Mouse (Mus musculus): ENCODE measurements around the gene Acmsd. TPM values are rescaled to one million over a fixed set of nuclear protein-coding genes. Genes with fewer than 3 reads are reported as not detected.

Gene Acmsd
- total and polyA plus RNA-seq, 2 experiments from 2014 or later = not detected

DNA sequence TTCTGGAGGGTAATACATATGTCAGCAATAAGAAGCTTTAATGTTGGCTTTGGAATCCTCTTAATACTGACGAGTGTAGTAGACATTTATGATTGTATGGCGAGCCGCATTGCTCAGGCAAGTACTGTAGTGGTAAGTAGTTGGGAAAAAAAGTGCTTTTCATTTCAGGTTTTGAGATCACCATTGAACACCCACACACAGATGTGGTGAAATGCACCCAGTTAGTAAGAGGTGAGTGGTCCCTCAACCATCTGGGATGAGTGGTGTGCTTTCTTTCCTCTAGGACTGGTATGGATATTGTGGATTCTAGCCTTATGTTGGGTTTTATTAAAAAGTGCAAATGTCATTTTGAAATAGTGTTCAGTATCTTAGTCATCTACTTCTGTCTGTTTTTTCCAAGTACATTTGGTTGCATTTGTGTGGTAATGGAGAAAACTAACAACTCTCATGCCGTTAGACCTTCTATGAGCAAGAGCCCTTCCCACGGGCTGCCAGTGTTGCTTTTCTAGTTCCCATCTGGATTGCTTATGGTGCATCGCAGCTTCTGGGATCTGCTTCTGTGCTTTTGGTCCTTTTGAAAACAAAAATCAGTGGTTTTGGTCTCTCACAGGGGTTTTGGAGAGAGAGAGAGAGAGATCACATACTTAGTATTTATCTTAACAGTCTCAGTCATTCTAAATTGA, 66.0 kb downstream of the Acmsd start:
- Histone ChIP-seq H3K36me3 (ENCODE audit: insufficient read depth, low read length) (0 out of 2 replicates have a peak, but pooled peaks cover 4% of the 10 kb centered on the region), H3K4me1 (ENCODE audit: insufficient read depth, low read length) (no peaks in the 10 kb centered on the region), H3K4me3 (ENCODE audit: low read depth, low read length) (no peak overlapping the region), H3K27ac (ENCODE audit: low read depth, low read length) (no peak overlapping the region), H3K9me3 (ENCODE audit: low read length) (no peaks in the 10 kb centered on the region), H3K4me2 (ENCODE audit: low read depth, low read length, poor library complexity, severe bottlenecking) (no peak overlapping the region), H3K27me3 (ENCODE audit: insufficient read depth, low read length) (no peaks in the 10 kb centered on the region), H3K9ac (replicated peaks; ENCODE audit: low read length, poor library complexity, severe bottlenecking) (no peak overlapping the region)
- no peak for TF ChIP-seq CTCF (IDR thresholded peaks at IDR 0.05)
- ATAC-seq (ENCODE audit: low FRiP score) (no peak), DNase-seq (ENCODE audit: low spot score) (no peak)
- WGBS = 89% methylated on average over 6 of the region's 6 CpGs

DNA sequence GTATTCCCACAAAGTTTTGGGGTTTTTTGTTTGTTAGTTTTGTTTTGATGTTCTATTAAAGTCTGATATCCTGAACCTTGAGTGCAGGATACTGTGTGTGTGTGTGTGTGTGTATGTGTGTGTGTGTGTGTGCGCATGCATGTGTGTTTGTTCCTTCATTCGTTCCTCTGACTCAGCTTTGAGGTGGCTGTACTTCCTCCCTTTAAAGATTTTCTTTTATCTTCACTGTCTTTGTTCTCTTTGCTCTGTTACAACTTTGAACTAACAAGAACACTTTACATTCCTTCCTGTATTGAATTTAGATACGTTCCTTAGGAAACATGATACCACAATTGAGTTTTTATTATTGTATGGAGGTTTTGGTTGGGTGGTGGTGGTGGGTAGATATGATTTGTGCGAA, 67.1 kb downstream of the Acmsd start:
- no peak overlapping the region for H3K27ac ChIP-seq (ENCODE audit: low read depth, low read length)
- H3K4me2 ChIP-seq (ENCODE audit: low read depth, low read length, poor library complexity, severe bottlenecking) = no peak overlapping the region
- WGBS = 74% methylated on average over 4 of the region's 4 CpGs
- no peak for DNase-seq (ENCODE audit: low spot score)
- H3K4me3 ChIP-seq (ENCODE audit: low read depth, low read length) = no peak overlapping the region
- no peaks in the 10 kb centered on the region for H3K9me3 ChIP-seq (ENCODE audit: low read length)
- no peaks in the 10 kb centered on the region for H3K4me1 ChIP-seq (ENCODE audit: insufficient read depth, low read length)
- no peaks in the 10 kb centered on the region for H3K27me3 ChIP-seq (ENCODE audit: insufficient read depth, low read length)
- no peak for ATAC-seq (ENCODE audit: low FRiP score)
- TF ChIP-seq CTCF (IDR thresholded peaks at IDR 0.05) = no peak
- H3K9ac ChIP-seq (replicated peaks; ENCODE audit: low read length, poor library complexity, severe bottlenecking) = no peak overlapping the region
- 0 out of 2 replicates have a peak, but pooled peaks cover 4% of the 10 kb centered on the region for H3K36me3 ChIP-seq (ENCODE audit: insufficient read depth, low read length)

DNA sequence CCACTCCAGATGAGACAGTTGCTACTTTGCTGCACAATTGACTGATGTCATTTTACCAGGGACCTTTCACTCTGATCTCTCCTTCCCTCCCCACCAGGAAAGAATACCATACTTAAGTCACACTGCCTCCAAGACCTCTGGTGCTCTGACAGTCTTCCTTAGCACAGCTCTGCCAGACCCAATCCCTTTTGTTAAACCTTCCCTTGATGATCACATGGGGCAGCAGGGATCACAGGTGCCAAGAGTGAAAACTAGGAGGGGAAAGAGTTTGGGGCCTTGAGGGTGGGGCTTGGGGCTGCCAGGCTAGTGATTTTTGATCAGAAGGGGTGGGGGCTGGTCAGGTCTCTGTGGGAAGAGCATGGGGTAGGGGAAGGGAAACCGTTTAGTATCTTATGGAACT, 67.5 kb downstream of the Acmsd start:
- no peak for TF ChIP-seq CTCF (IDR thresholded peaks at IDR 0.05)
- DNase-seq (ENCODE audit: low spot score) (no peak), ATAC-seq (ENCODE audit: low FRiP score) (no peak)
- Histone ChIP-seq H3K27ac (ENCODE audit: low read depth, low read length) (no peak overlapping the region), H3K27me3 (ENCODE audit: insufficient read depth, low read length) (no peaks in the 10 kb centered on the region), H3K4me2 (ENCODE audit: low read depth, low read length, poor library complexity, severe bottlenecking) (no peak overlapping the region), H3K9ac (replicated peaks; ENCODE audit: low read length, poor library complexity, severe bottlenecking) (no peak overlapping the region), H3K9me3 (ENCODE audit: low read length) (no peaks in the 10 kb centered on the region), H3K4me1 (ENCODE audit: insufficient read depth, low read length) (no peaks in the 10 kb centered on the region), H3K4me3 (ENCODE audit: low read depth, low read length) (no peak overlapping the region), H3K36me3 (ENCODE audit: insufficient read depth, low read length) (0 out of 2 replicates have a peak, but pooled peaks cover 6% of the 10 kb centered on the region)
- 75% methylated on average over 1 of the region's 1 CpGs for WGBS

DNA sequence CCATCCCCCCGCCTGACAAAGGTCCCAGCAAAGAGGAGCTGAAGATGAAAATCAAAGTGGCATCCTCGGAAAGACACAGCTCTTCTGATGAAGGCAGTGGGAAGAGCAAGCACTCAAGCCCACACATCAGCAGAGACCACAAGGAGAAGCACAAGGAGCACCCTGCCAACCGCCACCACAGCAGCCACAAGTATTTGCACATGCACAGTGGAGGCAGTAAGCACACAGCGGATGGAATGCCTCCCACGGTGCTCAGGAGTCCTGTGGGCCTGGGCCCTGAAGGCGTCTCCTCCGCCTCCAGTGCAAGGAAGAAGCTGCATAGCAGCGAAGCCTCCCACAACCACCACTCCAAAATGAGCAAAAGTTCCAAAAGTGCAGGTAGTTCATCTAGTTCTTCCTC, 73.7 kb downstream of the Acmsd start:
- no peak for TF ChIP-seq CTCF (IDR thresholded peaks at IDR 0.05)
- ATAC-seq (ENCODE audit: low FRiP score) (no peak), DNase-seq (ENCODE audit: low spot score) (no peak)
- H3K4me1 ChIP-seq (ENCODE audit: insufficient read depth, low read length) = no peaks in the 10 kb centered on the region
- H3K4me3 ChIP-seq (ENCODE audit: low read depth, low read length) = no peak overlapping the region
- H3K9ac ChIP-seq (replicated peaks; ENCODE audit: low read length, poor library complexity, severe bottlenecking) = no peak overlapping the region
- no peak overlapping the region for H3K27ac ChIP-seq (ENCODE audit: low read depth, low read length)
- no peaks in the 10 kb centered on the region for H3K9me3 ChIP-seq (ENCODE audit: low read length)
- H3K4me2 ChIP-seq (ENCODE audit: low read depth, low read length, poor library complexity, severe bottlenecking) = no peak overlapping the region
- peaks cover 31% of the 10 kb centered on the region for H3K36me3 ChIP-seq (ENCODE audit: insufficient read depth, low read length)
- 89% methylated on average over 8 of the region's 8 CpGs for WGBS
- H3K27me3 ChIP-seq (ENCODE audit: insufficient read depth, low read length) = no peaks in the 10 kb centered on the region

DNA sequence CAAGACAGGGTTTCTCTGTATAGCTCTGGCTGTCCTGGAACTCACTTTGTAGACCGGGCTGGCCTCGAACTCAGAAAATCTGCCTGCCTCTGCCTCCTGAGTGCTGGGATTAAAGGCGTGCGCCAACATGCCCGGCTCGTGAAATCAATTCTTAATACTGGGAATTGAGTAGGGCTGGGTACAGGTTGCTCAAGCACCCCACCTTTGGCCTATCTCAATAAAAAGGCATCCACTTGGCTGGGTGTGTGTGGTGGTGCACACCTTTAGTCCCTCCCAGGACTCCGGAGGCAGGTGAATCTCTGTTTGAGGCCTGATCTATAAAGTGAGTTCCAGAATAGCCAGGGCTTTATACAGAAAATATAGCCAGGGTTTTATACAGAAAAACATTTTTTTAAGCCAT, 79.5 kb downstream of the Acmsd start:
- no peak for ATAC-seq (ENCODE audit: low FRiP score)
- H3K9ac ChIP-seq (replicated peaks; ENCODE audit: low read length, poor library complexity, severe bottlenecking) = no peak overlapping the region
- H3K27ac ChIP-seq (ENCODE audit: low read depth, low read length) = no peak overlapping the region
- DNase-seq (ENCODE audit: low spot score) = no peak
- no peak overlapping the region for H3K4me2 ChIP-seq (ENCODE audit: low read depth, low read length, poor library complexity, severe bottlenecking)
- H3K36me3 ChIP-seq (ENCODE audit: insufficient read depth, low read length) = peaks cover 9% of the 10 kb centered on the region
- H3K4me3 ChIP-seq (ENCODE audit: low read depth, low read length) = no peak overlapping the region
- 96% methylated on average over 7 of the region's 7 CpGs for WGBS
- no peak for TF ChIP-seq CTCF (IDR thresholded peaks at IDR 0.05)
- no peaks in the 10 kb centered on the region for H3K27me3 ChIP-seq (ENCODE audit: insufficient read depth, low read length)
- no peaks in the 10 kb centered on the region for H3K4me1 ChIP-seq (ENCODE audit: insufficient read depth, low read length)
- H3K9me3 ChIP-seq (ENCODE audit: low read length) = no peaks in the 10 kb centered on the region

DNA sequence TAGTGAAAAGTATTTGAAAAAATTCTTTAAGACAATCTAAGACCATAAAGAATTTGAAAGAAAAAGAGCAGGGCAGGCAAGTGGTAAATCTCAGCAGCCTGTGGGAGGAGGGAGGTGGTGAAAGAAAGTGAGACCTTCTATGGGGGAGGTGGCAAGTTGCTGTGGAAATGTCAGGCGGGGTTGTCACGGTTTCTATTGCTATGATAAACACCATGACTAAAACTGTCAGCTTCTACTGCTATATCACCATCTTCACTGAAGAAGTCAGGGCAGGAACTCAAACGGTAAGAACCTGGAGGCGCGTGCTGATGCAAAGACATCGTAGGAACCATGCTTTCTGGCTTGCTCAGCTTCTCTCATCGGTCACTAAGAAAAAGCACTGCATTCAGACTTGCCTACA, 83.7 kb downstream of the Acmsd start:
- H3K9me3 ChIP-seq (ENCODE audit: low read length) = no peaks in the 10 kb centered on the region
- H3K4me3 ChIP-seq (ENCODE audit: low read depth, low read length) = no peak overlapping the region
- no peaks in the 10 kb centered on the region for H3K27me3 ChIP-seq (ENCODE audit: insufficient read depth, low read length)
- 32% methylated on average over 7 of the region's 7 CpGs for WGBS
- ATAC-seq (ENCODE audit: low FRiP score) (no peak), DNase-seq (ENCODE audit: low spot score) (no peak)
- no peak overlapping the region for H3K4me2 ChIP-seq (ENCODE audit: low read depth, low read length, poor library complexity, severe bottlenecking)
- H3K4me1 ChIP-seq (ENCODE audit: insufficient read depth, low read length) = no peaks in the 10 kb centered on the region
- H3K9ac ChIP-seq (replicated peaks; ENCODE audit: low read length, poor library complexity, severe bottlenecking) = no peak overlapping the region
- H3K36me3 ChIP-seq (ENCODE audit: insufficient read depth, low read length) = no peaks in the 10 kb centered on the region
- no peak for TF ChIP-seq CTCF (IDR thresholded peaks at IDR 0.05)
- H3K27ac ChIP-seq (ENCODE audit: low read depth, low read length) = no peak overlapping the region

Data from midbrain, postnatal 0 days (tissue).